Mouse (Mus musculus): ENCODE measurements at regions not wholly inside any gene's neighbourhood (a gene's known extent, or its start where the extent isn't known, plus 50 kb on each side); places are given as distances from the start of the nearest gene placed in this dataset.

- no peak for DNase-seq (ENCODE audit: low spot score)
Observed at GRCm38 (mm10) chr2:128372204-128372603, 218.8 kb upstream of the Spdye4c start.

GRCm38 (mm10) chr2:128373363-128374252 lies 217.4 kb upstream of the Spdye4c start:
- no peak for DNase-seq (ENCODE audit: low spot score)

DNA sequence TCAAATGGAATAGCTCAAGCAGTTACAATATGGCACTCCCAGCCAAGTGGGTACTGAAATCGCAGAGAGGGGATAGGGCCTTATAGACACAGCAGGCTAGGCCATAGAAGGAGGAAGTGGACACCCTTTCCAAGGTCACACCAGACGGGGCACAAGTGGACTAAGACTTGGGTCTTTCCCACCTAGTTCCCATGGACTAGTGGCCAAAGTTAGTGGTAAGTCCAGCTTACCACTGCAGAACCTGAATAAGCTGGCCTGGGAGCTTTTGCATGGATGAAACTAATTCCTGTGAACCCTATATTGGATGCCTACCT lies 216.8 kb upstream of the Spdye4c start:
- no peak for DNase-seq (ENCODE audit: low spot score)

DNA sequence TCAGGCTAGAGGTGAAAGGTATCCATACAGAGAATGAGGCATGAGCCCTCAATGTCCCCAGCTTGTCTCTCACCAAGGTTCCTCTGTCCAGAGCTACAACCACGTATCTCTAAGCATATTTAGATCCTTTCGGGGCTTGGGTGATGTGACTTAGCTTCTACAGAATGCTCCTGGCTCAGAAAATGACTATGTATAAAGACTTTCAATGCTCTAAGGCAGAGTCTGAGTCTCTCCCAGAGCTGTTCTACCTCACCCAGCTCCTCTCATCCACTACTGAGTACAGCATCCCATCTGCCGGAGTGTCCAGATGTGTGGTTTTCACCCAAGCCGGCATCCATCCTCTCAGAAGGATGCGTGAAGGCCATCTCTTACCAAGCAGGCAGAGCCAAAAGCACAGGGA lies 216.1 kb upstream of the Spdye4c start:
- DNase-seq (ENCODE audit: low spot score), result no peak

DNA sequence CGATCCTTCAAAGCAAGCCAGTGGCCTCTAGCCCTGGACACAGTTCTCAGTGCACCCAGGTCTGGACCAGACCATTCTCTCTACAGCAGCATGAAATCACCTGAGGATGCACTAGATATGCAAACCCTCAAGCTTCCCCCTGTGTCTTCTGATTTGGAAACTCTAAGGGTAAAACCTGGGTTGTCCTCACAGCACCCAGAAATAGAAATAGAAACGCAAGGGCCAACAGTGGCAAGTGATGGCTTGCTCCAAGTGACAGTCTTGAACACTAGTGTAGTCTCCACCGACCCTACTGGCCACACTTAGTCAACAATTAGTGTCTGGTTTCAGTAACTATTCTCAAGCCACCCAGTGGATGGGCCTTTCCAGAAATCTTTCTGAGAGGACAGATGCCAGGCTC lies 215.2 kb upstream of the Spdye4c start:
- no peak for DNase-seq (ENCODE audit: low spot score)

GRCm38 (mm10) chr2:128377176-128377575 lies 213.8 kb upstream of the Spdye4c start:
- DNase-seq (ENCODE audit: low spot score), result no peak

DNA sequence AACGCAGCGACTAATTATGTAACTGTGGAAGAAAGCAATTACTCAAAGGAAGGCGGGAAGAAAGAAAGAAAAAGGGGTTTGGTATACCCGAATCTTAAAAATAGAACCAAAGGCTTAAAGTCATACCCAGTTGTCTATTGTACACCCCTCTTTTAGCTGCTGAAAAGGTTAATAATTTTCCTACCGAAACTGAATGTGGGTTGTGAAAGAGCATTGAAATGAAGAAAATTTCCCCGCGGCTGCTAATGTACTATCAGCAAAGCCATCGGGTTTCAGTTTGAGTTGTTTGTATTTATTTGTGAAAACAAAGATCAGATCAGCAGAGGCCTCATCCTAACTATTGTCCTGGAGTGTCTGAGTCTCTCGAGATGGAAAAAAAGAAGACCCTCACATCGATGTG lies 213.3 kb upstream of the Spdye4c start:
- no peak for DNase-seq (ENCODE audit: low spot score)

GRCm38 (mm10) chr2:128378456-128378855 lies 212.6 kb upstream of the Spdye4c start:
- no peak for DNase-seq (ENCODE audit: low spot score)

DNA sequence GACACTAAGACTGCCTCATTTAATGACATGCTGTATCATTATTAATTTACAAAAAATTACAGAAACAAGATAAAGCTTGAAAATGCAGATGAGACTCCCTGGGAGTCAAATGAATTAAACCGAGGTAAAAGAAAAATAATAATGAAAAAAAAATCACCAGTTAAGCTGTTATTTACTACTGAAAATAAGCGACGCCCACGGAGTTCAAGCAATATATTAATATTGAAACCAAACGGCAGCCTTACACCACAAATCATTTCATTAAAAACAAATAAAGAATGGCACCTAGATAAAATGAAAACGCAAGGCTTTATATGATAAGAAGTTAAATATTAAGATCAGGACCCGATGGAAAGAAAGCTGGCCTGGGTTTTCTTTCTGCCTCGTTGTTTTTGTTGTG lies 211.9 kb upstream of the Spdye4c start:
- DNase-seq (ENCODE audit: low spot score), result no peak

DNA sequence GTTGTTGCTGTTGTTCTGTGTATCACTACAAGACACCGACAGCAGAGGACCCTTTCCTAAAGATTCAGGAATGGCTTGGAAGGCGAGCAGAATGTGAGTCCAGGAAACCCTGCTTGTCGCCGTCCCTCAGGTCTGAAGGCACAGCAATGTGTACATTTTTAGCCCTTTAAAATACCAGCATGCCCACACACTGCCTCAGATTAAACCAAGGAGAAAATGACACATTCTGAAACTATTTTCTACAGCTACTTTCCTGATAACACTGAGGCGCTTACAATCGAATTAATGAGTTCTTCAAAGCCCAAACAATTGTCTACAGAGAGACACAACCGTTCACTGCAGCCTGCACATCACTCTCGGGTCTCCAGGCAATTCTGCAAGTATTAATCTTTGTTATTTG lies 211.5 kb upstream of the Spdye4c start:
- no peak for DNase-seq (ENCODE audit: low spot score)

DNA sequence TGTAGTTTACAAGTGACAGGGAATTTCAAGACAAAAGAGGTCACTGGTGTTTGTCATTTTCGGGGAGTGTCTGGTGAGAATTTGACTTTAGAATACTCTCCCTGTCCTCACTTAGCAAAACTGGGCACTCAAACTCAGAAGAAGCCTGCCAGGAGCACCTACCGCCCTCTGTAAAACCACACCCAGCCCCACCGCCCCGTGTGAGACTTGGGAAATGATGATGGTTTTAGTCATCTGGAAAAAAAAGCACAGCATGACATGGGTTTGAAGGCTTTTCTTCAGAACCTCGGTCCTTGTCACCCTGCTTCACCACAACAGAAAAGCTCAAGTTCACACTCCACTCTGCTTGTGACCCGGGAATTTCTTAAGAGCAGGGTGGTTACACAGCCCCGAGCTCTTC lies 210.4 kb upstream of the Spdye4c start:
- no peak for DNase-seq (ENCODE audit: low spot score)

GRCm38 (mm10) chr2:128381684-128382205 lies 209.3 kb upstream of the Spdye4c start:
- DNase-seq (ENCODE audit: low spot score), result no peak

GRCm38 (mm10) chr2:128382473-128382872 lies 208.5 kb upstream of the Spdye4c start:
- DNase-seq (ENCODE audit: low spot score), result no peak

GRCm38 (mm10) chr2:128384612-128385011 lies 206.4 kb upstream of the Spdye4c start:
- DNase-seq (ENCODE audit: low spot score), result no peak

- DNase-seq (ENCODE audit: low spot score), result no peak
Observed at GRCm38 (mm10) chr2:128386846-128387621, 204.0 kb upstream of the Spdye4c start.

DNA sequence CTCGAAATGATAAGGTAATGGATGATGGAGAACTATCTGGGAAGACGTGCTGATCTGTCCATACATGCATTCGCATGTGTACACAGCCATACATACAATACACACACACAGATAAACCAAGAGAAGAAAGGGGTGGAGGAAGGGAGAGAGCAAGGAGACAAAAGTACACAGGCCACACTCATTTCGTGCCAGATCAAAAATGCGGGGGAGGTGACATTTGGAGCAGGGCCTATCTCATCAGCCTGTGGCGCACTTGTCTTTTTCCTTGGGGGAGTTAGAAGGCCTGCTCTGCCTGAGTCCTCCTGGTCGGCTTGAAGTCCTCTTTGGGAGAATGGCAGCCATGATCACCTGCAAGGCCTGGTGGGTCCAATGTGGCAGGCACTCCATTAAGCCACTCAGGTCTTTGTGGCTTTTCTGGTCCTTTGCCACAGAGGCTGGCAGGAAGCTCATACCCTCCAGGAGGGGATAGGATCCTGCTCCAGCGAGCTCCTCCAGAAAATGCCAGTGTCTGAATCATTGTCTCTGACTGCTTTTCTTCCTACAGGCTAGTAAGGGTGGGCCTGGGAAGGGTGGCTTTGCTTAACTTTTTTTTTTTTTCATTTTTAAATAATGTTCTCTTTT lies 203.0 kb upstream of the Spdye4c start:
- DNase-seq (ENCODE audit: low spot score), result no peak

DNA sequence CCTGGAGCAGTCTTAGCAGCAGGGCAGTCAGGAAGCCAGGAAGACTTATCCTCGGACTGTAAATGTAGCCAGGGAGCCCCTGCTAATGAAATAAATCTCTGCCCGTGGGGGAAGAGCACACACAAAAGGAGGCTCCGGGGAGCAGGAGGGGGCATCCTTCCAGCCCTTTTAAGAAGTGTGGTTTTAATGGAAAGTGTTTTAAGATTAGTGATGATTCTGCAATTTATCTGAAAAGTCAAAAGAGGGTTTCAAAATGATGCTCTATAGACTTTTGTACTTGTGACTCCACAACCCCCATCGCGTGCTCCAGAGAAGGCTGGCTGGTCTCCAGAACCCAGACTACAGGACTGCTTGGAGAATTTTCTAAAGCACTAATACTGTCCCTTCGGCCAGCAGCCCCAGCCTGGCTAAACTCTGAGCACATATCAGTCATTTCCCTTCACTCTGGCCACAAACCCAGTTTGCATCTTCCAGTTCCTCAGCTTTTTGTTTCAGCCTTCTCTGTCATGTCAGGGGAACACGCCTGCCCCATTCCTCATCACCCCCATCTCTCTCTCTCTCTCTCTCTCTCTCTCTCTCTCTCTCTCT lies 202.0 kb upstream of the Spdye4c start:
- peak; percentile 34 for DNase-seq (ENCODE audit: low spot score)

GRCm38 (mm10) chr2:128392344-128392743 lies 198.7 kb upstream of the Spdye4c start:
- no peak for DNase-seq (ENCODE audit: low spot score)

- DNase-seq (ENCODE audit: low spot score), result no peak
Observed at GRCm38 (mm10) chr2:128393401-128393800, 197.6 kb upstream of the Spdye4c start.

GRCm38 (mm10) chr2:128393921-128394320 lies 197.1 kb upstream of the Spdye4c start:
- no peak for DNase-seq (ENCODE audit: low spot score)

DNA sequence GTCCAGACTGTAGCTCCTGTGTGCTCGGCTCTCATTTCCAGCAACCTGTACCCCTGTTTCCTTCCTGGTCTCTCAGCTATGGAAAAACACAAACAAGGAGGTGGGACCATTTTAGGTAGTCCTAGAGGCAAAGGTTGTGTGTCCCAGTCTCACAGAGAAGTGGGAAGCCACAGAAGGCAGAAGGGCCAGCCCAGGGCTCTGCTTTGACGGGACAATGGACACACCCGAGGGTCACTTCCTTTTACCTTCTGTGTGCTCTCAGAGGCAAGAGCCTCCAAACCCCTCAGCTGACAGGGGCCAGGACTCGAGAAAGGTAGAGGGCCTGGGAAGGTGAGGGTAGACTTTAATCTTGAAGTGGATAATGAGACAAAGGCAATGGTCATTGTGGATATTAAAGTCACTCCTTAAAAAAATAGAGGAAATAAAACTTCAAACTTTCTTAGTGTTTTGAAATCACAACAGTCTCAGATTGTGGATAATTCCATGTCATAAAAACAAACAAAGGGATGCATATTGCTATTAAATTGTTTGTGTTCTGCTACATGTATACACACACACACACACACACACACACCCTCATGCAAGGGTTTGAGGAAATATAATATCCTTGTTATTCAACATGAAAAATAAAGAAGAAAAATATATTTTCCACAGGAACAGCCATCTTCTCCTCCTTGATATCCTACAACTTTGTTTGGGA lies 195.6 kb upstream of the Spdye4c start:
- no peak for DNase-seq (ENCODE audit: low spot score)

GRCm38 (mm10) chr2:128396008-128396346 lies 195.0 kb upstream of the Spdye4c start:
- DNase-seq (ENCODE audit: low spot score), result peak; percentile 86
